Mouse (Mus musculus) ovary, adult 18-20 months (tissue): ENCODE results near the gene Zbtb34.

Experiments
- DNase-seq: peaks from one replicate; pipeline ENCODE4 v3.0.0; 2022; ENCODE audit warnings: low spot score, mixed read lengths

The Zbtb34 gene

GRCm38 (mm10) chr2:33401217-33401616 lies 29.9 kb downstream of the Zbtb34 start:
- DNase-seq, result no peak

DNA sequence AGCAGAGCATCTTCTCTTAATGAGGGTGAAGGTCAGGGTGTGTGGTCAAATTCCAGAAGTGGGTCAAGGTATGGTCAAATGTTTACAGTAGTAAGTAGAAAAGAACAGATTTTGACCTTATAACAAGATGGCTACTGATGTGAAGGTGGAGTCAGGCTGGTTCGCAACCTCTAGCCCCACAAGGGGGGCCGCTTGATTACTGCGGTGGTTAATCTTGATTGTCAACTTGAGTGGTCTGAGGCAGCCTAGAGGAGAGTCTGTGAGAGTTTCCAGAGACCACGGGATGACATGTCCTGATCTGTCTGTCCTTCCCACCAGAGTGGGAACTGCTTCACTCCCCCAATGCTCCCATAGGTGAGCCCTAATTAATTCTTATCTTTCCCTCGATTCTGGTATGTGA lies 30.6 kb downstream of the Zbtb34 start:
- DNase-seq, result no peak

- DNase-seq, result no peak
These were observed 32.0 kb downstream of the Zbtb34 start for GRCm38 (mm10) chr2:33399091-33399490.

- DNase-seq, result no peak
These were observed 34.1 kb downstream of the Zbtb34 start for GRCm38 (mm10) chr2:33397036-33397435.

- DNase-seq, result no peak
These were observed 36.1 kb downstream of the Zbtb34 start for GRCm38 (mm10) chr2:33395053-33395452.

DNA sequence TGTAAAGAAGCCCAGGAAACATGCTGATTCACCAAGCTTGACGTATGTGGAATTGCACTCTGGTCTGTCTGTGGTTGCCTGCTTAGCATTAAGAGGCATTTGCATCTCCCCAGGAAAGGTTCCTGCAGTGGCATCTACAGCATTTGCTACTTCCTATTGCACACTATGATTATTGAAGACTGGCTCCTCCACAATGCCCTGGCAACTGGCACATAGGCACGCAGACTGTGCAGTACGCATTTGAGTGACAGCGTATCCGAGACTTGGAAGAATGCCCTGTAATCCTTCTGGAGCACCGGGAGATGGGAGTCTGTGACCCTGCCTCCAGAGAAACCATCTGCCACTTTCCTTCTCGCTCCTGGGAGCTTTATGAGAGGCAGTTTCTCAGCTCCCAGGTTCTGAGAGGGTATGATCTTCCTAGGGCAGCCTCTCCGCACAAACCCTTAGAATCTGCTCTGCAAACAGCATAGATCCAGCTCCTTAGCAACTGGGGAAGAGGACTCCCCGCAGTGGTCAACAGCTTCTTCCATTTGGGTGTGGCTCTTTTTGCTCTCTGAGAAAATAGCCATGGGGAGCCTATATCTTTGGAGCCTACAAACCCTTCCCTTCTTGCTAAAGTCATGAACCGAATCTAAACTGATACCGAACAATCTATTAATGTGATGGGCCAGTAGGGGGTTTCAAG lies 37.0 kb downstream of the Zbtb34 start:
- no peak for DNase-seq

GRCm38 (mm10) chr2:33393021-33393420 lies 38.1 kb downstream of the Zbtb34 start:
- DNase-seq, result no peak

GRCm38 (mm10) chr2:33371648-33372408 lies 59.3 kb downstream of the Zbtb34 start:
- no peak for DNase-seq

DNA sequence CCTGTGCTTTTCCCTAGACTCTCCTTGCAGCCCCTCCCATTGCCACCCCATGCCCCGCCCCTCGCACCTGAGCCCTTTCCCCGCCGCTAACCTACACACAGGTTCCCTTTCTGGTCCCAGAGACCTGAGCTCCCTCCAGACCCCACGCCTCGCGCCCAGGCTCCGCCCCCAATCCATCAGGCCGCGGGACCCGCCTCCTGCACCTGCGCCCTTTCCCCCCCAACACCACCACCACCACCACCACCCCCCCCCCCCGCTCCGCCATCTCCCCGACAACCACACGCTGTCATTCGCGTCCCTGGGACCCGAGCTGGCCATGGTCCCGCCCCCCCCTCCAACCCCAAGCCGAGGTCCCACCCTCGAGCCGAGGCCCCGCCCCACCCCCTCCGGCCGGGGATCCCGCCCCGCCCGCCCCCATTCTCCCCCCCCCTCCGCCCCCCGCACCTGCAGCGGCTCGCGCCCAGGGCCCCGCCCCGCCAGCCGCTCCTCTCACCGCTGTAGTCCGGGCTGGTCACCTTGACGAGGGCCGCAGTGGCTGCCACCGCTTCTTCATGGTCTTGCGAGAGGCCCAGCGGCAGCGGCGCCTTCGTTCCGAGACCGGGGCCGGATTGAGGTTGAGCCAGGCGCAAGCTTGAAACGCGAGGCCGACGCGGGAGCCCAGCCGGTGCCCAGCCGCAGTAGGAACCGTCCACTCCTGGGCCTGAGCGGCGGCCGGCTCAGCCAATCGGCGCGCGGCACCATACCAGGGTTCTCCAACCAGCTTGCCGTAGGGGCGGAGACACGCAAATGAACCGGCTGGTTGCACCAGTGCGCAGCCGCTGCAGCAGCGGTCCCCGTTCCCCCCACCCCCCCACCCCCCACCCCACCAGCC lies 60.1 kb downstream of the Zbtb34 start, which contains the start of gene Ralgps1:
Gene Ralgps1, minus strand, starts transcription at position 710 of the 871 bp plus-strand sequence.
- DNase-seq, result peak; percentile 98

GRCm38 (mm10) chr2:33370276-33370776 lies 60.8 kb downstream of the Zbtb34 start:
- DNase-seq, result no peak

DNA sequence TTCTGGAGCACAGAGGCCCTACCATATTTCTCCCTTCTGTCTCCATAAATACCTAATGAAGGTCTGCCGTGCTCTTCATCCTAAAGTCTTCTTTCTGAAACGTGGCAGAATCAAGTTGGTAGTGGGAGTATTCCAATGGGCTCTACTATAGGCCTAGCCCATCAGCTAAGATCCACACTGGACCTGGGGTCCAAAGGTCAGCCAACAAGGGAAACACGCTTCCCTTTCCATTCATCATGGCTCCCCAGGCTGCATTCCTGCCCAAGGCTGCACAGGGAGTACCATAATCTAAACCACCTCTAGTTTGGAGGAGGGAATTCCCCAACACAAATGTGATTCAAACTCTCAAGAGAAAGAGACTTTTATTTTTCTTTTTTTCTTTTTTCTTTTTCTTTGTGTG lies 61.7 kb downstream of the Zbtb34 start:
- DNase-seq, result no peak

GRCm38 (mm10) chr2:33368486-33368885 lies 62.6 kb downstream of the Zbtb34 start:
- DNase-seq, result no peak

GRCm38 (mm10) chr2:33365703-33366471 lies 65.2 kb downstream of the Zbtb34 start:
- DNase-seq, result no peak

DNA sequence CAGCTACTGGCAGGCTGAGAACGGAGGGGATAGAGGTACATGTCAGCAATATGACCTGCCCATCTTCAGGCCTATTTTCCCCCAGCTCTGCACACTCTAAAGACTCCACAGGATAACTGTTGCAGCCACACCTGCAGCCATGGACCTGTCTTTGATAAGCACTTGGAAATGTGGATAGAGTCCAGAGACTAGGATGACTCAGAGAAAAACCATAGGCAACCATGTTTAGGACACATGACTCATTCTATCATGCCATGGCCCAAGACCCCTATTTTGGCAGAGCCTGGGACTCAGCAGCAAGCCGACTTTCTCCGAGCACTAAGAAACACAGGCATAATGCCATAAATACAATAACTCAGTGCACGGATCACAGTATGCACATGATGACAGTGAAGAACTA lies 66.5 kb downstream of the Zbtb34 start:
- DNase-seq, result no peak

GRCm38 (mm10) chr2:33363890-33364289 lies 67.2 kb downstream of the Zbtb34 start:
- no peak for DNase-seq

DNA sequence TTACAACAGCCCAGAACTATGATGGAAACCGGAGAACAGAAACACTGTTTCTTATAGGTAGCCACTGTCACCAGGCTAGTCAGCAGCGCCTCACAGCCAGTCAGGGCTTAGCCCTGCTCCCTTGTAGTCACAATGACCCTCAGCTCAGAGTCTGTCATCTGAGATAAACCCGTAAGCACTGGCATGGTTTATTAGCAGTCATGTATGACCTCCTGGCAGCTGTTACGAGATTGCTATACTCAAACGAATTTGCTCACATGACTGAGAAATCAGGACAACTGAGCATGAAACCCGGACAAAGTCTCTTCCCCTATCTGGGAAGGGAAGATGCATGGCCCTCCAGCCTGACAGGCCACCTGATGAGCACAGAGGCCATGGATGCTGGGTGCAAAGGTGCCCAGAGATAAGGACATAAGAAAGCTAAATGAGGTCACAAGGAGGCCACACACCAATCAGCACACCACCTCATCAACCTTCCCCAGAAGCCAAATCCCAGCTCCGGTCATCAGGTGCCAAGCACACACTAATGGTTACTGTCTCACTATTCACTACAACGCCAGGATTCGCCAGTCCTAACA lies 69.9 kb downstream of the Zbtb34 start:
- DNase-seq, result no peak

- DNase-seq, result no peak
These were observed 70.6 kb downstream of the Zbtb34 start for GRCm38 (mm10) chr2:33360564-33360963.

DNA sequence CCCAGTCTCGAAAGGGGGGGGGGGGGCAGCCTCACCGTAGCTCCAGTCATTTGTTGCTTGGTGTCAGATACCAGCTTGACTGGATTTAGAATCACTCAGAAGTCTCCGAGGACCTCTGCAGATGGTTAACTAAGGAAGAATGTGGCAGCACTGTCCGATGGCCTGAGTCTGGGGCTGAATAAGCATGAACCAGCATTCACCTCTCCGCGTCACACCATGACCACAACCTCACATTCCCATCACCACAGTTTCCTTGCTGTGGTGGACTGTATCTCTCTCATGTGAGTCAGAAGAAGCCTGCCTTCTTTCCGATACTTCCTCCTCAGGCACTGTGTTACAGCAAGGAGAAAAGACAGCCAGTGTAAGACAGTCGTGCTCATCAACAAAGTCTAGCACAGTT lies 71.9 kb downstream of the Zbtb34 start:
- DNase-seq, result no peak

DNA sequence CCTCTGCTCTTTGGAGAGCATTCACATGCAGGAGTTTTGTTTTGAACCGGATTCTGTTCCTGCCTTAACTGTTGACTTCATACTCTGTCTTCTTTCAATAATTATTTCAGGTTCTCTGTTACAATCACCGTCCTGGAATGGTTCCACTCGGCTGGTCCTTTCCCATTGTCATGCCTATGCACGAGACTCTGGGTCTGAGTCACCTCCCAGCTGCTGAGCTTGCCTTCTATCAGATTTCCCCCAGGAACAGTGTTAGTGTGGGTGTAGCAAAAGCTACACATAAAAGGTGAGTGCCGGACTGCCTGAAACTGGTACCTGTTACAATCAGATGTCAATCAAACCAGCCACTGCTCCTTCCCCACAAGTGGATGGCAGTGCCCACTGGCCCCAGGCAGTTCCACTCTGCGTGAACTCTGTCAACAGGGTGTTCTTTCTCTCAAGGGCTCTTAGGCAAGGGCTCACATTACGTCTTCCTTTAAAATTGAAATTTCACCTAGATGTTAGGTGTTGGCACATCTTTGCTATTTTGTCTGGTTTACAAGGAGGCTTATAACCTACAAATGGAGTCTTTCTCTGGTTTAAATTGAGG lies 73.8 kb downstream of the Zbtb34 start:
- DNase-seq, result no peak
